Mouse (Mus musculus) small intestine, adult 2 months (tissue): ENCODE measurements around the gene Lhfpl5. TPM values are rescaled to one million over a fixed set of nuclear protein-coding genes. Genes with fewer than 3 reads are reported as not detected.

Experiments used
- H3K27ac ChIP-seq: fragments of 200-500 bp; 2 replicates; pipeline ENCODE4 v1.5.1; 2012; ENCODE audit warnings: low read depth, low read length, control low read depth, inconsistent platforms; ENCODE audit not compliant: insufficient read depth
- H3K27me3 ChIP-seq: fragments of 200-500 bp; 2 replicates; pipeline ENCODE4 v1.6.1; 2012; ENCODE audit warnings: mild to moderate bottlenecking, moderate library complexity, low read length, inconsistent platforms; ENCODE audit not compliant: control insufficient read depth, insufficient read depth
- H3K36me3 ChIP-seq: fragments of 200-500 bp; 2 replicates; pipeline ENCODE4 v1.6.1; 2012; ENCODE audit warnings: mild to moderate bottlenecking, low read length, control low read depth, inconsistent platforms; ENCODE audit not compliant: control insufficient read depth, insufficient read depth
- H3K4me1 ChIP-seq: fragments of 200-500 bp; 2 replicates; pipeline ENCODE4 v1.6.1; 2012; ENCODE audit warnings: low read length, inconsistent platforms, mixed read lengths; ENCODE audit not compliant: control insufficient read depth, insufficient read depth, insufficient read length
- H3K4me3 ChIP-seq: fragments of 200-500 bp; 2 replicates; pipeline ENCODE4 v1.5.1; 2012; ENCODE audit warnings: low read depth, mild to moderate bottlenecking, control low read depth, inconsistent platforms, low read length, moderate library complexity
- CTCF ChIP-seq: fragments of 200-500 bp; IDR thresholded peaks from 2 replicates; pipeline ENCODE4 v1.5.1; 2012; ENCODE audit warnings: low read depth, mild to moderate bottlenecking, control low read depth, inconsistent platforms, low read length, moderate library complexity, mixed read lengths; ENCODE audit not compliant: insufficient replicate concordance, insufficient read length; ENCODE audit errors: extremely low read depth
- POLR2A ChIP-seq: fragments of 200-500 bp; IDR thresholded peaks from 2 replicates; pipeline ENCODE4 v1.6.1; 2012; ENCODE audit warnings: low read depth, mild to moderate bottlenecking, control low read depth, inconsistent platforms, low read length, moderate library complexity
- WGBS: fragments of 180-500 bp; shearing (Covaris S2); methylation state at CpG from one replicate; pipeline ENCODE4 v1.1.7; 2018; 5-methylcytosine and 5-hydroxymethylcytosine counted together
- polyA plus RNA-seq: library from polyadenylated mRNA; depleted of rRNA; stranded (reverse); fragments of >200 nt; gene quantifications from 2 replicates; pipeline ENCODE4 v1.2.3, GENCODE M21; 2012; rRNA removed

Gene Lhfpl5
- polyA plus RNA-seq, 1 experiment = 1.0 TPM

DNA sequence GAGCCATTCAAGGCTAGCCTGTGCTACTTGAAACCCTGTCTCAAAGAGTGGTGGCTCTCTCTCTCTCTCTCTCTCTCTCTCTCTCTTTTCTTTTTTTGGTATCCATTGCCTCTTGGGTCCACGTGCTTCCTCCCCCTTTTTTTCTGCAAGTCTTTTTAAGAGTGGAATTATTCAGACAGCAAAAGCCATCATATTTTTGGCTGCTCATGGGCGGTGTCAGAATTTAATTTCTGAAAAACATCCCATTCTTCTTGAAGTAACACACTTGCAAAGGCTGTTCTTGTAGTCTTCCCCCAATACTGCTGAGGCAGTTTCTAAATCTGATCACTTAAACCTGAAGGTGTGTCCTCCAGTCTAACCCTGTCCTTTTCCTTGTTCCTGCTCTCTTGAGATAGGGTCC, 51.5 kb downstream of the Lhfpl5 start:
- H3K36me3 ChIP-seq = no peaks in the 10 kb centered on the region

DNA sequence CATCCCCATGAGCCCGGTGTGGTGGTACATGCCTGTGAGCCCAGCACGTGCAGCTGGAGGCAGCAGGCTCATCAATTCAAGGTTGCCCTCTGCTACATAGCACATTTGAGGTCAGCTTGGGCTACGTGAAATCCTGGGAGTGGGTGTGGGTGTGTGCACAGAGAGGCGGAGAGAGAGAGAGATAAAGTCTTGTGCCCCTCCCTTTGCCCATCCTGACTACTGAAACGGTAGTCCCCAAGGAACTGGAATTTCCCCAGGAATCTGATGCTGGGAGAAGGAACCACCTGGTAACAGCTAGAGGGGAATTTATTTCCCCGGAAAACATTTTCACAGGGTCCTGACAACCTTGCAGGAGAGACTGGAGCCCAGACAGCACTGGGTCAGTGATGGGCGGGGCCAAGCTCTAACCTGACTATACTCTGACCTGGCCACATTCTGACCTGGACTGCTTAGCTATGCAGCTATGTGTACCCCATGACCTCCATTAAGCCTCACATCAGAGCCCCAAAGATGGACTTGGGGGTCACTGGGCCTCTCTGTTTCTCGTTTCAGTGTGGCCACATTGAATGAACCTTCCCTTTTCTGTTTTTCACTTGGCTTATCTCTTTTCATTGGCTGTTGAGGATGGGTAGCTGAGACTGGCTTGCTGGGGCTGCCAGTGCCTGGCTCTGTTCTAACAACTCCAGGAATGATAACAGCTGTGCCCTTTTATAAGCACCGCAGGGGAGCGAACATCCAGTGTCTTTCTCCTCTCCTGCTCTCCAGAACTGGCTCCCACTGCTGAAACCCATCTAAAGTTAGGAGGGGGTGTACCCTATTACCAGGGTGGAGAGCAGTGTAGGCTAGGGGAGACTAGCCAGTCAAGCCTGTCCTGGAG, 53.0 kb downstream of the Lhfpl5 start:
- Histone ChIP-seq H3K36me3 (no peaks in the 10 kb centered on the region), H3K27ac (no peak overlapping the region), H3K4me3 (no peak overlapping the region), H3K4me1 (peaks cover 12% of the 10 kb centered on the region), H3K27me3 (no peaks in the 10 kb centered on the region)
- 33% methylated on average over 10 of the region's 10 CpGs for WGBS
- TF ChIP-seq CTCF = no peak
- TF ChIP-seq POLR2A = no peak

More for the DNA sequence above, 51.5 kb downstream of the Lhfpl5 start:
- TF ChIP-seq POLR2A (no peak), CTCF (no peak)
- 81% methylated on average over 2 of the region's 2 CpGs for WGBS
- H3K4me1 ChIP-seq = peaks cover 12% of the 10 kb centered on the region
- no peaks in the 10 kb centered on the region for H3K27me3 ChIP-seq
- H3K27ac ChIP-seq = no peak overlapping the region
- H3K4me3 ChIP-seq = no peak overlapping the region

- H3K4me1 ChIP-seq = peaks cover 12% of the 10 kb centered on the region
- H3K27me3 ChIP-seq = no peaks in the 10 kb centered on the region
- no peak for TF ChIP-seq POLR2A
- peak; percentile 55; the same call in 1 of the 2 replicates for TF ChIP-seq CTCF
- H3K4me3 ChIP-seq = no peak overlapping the region
- no peak overlapping the region for H3K27ac ChIP-seq
- 31% methylated on average over 3 of the region's 3 CpGs for WGBS
- H3K36me3 ChIP-seq = no peaks in the 10 kb centered on the region
Observed at GRCm38 (mm10) chr17:28629125-28629524, 53.7 kb downstream of the Lhfpl5 start.

Other genes starting within 250 kb of the Lhfpl5 start
- gene Rpl10a, start 247.2 kb upstream of the Lhfpl5 start, polyA plus RNA-seq = 1,432 and 2,365 TPM in 2 replicates
- gene Tead3, start 224.8 kb upstream of the Lhfpl5 start, polyA plus RNA-seq = 25.2 and 36.7 TPM in 2 replicates
- 0.34 TPM in 1 of 2 replicates, not detected in the other for gene Tulp1, start 210.4 kb upstream of the Lhfpl5 start, polyA plus RNA-seq
- gene Fkbp5, start 58.1 kb upstream of the Lhfpl5 start, polyA plus RNA-seq = 4.0 and 10.6 TPM in 2 replicates
- gene Armc12, start 44.8 kb upstream of the Lhfpl5 start, polyA plus RNA-seq = not detected in 2 replicates
- gene Clpsl2, start 26.2 kb upstream of the Lhfpl5 start, polyA plus RNA-seq = not detected in 2 replicates
- gene Clps, start 14.9 kb upstream of the Lhfpl5 start, polyA plus RNA-seq = 1,332 and 30,405 TPM in 2 replicates
- gene Srpk1, start 47.1 kb downstream of the Lhfpl5 start, polyA plus RNA-seq = 10.1 and 19.7 TPM in 2 replicates
- 0.08 and 0.14 TPM in 2 replicates for gene Slc26a8, start 114.6 kb downstream of the Lhfpl5 start, polyA plus RNA-seq
- 30.8 and 47.8 TPM in 2 replicates for gene Mapk14, start 115.7 kb downstream of the Lhfpl5 start, polyA plus RNA-seq
- gene AC170998.1, start 150.4 kb downstream of the Lhfpl5 start, polyA plus RNA-seq = 0.19 and 0.55 TPM in 2 replicates
- 108 and 266 TPM in 2 replicates for gene Mapk13, start 193.7 kb downstream of the Lhfpl5 start, polyA plus RNA-seq
- gene Brpf3, start 225.4 kb downstream of the Lhfpl5 start, polyA plus RNA-seq = 39.3 and 109 TPM in 2 replicates